Mouse (Mus musculus) heart, postnatal 14 days (tissue): Measurements from ENCODE around the gene Idua. TPM values are rescaled to one million over a fixed set of nuclear protein-coding genes. Genes with fewer than 3 reads are reported as not detected.
A peak's percentile ranks its signal among the peaks of the same experiment; 100 is the strongest.

Experiments used
- DNase-seq, 2 experiments: peaks; one replicate each; pipeline ENCODE4 v3.0.0; 2021 to 2022
- intact Hi-C: fragments of 180-260 bp; cut with DNase I; formaldehyde crosslinking; loops from one replicate; pipeline ENCODE4 v1.15.1; 2025
- total RNA-seq, 2 experiments: library from RNA; stranded (reverse); gene quantifications; 2 replicates each; pipeline ENCODE4 v1.2.3; 2021

Idua gene
- total RNA-seq, 2 experiments from 2014 or later, result 16.7 to 16.9 TPM

DNA sequence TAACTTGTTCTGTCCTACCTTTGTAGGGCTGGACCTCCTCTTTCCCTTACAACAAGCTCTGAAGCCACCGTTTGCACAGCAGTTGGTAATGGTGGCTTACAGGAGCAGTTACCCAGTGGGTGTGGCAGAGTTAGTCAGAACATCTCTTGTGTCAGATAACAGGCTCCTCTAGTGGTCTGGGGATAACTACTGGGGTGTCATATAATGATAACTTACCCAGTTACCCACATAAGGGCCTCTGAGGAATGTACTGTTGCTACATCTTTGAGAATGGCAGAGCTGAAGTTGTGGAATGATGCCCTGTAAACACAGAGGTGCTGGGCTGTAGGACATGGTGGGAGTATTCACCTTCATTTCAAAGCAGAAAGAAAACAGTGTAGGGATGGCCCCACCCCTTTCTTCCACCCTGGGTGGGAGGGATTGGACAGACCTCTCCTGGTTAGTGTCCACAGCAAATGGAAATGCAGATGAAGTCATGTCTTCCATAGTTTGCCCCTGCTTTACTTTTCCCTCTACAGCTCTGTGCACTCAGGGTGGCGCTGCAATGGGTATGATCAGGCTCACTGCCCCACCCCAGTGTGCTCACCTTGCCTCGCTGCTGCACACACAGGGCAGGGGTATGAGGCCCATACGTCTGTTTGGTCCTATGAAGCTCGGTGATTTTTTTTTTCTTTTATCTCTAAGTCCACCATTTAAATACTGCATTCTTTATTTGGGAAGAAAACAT, 16.8 kb downstream of the Idua start:
- intact Hi-C loops, result no loop called here
- no peak for DNase-seq

DNA sequence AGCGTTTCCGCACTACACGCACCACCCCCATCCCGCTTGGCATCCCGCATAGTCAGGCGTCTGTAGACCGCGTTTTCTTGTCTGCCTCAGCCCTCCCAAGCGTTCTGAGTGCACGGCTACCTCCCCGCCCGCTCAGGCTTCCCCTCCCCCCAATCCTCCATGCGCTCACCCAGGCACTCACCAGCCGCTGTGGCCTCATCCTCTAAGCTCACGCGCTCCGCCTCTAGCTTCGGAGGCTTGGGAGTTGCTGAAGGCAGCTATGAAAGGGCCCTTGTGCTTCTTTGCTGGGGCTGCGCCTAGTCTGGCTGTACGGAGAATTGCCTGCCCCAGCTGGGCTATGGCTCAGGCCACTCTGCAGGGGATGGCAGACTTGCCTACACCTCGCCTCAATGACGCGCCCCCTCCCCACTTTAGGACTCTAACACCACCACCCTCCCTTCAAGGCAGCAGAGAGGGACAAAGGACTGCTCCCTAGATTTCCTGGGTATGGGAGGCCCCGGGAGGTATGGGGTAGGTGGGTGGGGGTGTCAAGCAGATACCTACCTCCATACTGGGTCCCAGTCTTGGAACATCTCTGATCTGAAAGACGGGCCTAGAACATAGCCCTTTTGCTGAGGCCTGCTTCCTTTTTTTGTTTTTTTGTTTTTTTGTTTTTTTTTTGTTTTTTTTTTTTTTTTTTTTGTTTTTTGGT, 17.6 kb downstream of the Idua start:
- peak; percentile 40 to 62 for DNase-seq
- intact Hi-C loops, result no loop called here

DNA sequence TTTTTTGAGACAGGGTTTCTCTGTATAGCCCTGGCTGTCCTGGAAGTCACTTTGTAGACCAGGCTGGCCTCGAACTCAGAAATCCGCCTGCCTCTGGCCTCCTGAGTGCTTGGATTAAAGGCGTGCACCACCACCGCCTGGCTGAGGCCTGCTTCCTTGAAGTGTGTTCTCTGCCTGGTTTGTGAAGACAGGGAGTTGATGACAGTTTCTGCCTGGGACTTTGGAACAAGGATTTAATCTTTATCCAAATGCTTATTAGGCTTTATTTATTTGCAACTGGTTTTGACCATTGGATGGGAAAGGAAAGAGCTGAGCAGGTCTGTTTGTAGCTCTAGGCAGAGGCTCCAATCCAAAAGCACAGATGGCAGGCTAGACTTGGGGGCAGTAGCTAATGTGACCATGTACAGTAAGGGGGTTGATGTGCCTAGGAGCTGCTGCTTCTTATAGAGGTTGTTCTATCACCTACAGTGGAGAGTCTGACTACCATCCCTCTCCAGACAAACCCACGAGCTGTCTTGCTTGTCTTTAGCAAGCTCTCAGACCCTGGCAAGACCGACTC, 18.2 kb downstream of the Idua start:
- DNase-seq, result no peak
- intact Hi-C loops, result no loop called here

DNA sequence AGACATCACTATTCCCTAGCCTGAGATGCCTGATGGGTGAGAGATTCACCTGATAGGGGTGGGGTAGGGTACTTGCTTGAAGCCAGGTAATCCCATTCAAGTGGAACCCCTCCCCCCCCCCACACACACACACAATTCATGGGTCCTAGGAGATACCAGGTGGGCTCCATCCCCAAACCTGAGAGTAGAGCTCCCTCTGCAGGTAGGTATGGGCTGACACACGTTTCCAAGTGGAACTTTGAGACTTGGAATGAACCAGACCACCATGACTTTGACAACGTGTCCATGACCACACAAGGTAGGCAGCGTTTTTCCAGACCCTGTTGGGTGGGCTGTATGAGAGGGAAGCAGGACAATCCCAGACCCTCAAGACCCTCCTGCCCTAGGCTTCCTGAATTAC, 19.8 kb downstream of the Idua start:
- intact Hi-C loops, result no loop called here
- no peak for DNase-seq

GRCm38 (mm10) chr5:108680871-108681270, 20.7 kb downstream of the Idua start:
- intact Hi-C loops, result no loop called here
- no peak for DNase-seq

DNA sequence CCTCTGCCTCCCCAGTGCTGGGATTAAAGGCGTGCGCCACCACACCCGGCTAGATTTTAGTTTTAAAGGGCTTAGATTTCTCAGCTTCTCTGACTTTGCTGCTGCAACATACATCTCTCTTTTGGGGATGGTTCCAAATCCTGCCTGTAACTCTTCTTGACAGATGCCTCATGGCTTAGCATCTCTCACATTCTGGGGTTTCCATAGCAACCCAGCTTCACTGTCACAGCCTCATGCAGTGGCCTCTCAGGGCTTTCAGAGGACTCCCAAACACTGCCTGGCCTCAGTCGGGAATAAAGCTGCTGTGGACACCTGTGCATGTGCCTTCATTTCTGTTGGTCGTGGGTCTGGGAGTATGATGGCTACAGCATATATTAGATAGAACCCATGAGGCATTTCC, 29.0 kb downstream of the Idua start:
- intact Hi-C loops, result no loop called here
- no peak for DNase-seq

DNA sequence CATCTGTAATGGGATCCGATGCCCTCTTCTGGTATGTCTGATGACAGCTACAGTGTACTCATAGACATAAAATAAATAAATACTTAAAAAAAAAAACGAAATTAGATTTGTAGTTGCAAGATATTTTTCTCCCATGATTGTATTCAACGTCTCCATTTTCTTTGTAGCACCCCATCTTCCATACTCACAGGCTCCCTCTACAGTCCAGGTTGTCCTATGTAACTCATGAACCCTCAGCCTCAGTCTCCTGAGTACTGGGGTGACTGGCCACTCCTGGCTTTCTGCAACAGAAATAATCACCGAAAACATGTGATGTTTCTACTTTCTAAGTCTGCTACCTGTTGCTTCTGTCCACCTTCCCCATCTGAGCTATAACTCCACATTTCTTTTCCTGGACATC, 31.0 kb downstream of the Idua start:
- intact Hi-C loops, result loop anchor here (2.0 kb wide), 1 partner anchor 18 kb away; no protein-coding TSS in a partner anchor
- DNase-seq, result no peak

DNA sequence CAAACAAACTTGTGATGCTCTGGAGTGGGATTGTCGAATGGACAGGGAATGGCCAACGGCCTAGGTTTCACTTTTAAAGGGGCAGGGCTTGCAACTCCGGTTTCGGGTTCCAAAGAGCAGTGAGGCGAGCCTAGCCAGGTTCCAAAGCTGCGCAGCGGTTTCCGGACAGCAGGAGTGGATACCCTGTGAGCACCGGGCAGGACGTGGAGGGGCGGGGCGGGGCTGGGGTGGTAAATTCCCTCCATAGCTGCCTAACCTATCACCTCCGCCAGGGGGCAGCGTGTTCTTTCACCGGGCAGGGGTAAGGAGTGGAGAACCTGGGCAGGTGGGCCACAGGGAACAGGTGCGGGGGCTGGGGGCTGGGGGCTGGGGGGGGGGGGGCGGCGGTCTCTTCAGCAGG, 32.1 kb downstream of the Idua start, which contains the start of gene Fgfrl1:
TSS of gene Fgfrl1 (plus strand) at position 112 of the 400 bp plus-strand sequence.
- intact Hi-C loops, result loop anchor here (2.0 kb wide), 1 partner anchor 35 kb away; no protein-coding TSS in a partner anchor

GRCm38 (mm10) chr5:108693872-108694288, 33.7 kb downstream of the Idua start:
- intact Hi-C loops, result loop anchor here (2.0 kb wide), 1 partner anchor 33 kb away; no protein-coding TSS in a partner anchor
- DNase-seq, result peak; percentile 89 to 90

More for the DNA sequence above, 32.1 kb downstream of the Idua start, which contains the start of gene Fgfrl1:
- DNase-seq, result peak; percentile 70 to 73

GRCm38 (mm10) chr5:108694352-108695261, 34.5 kb downstream of the Idua start:
- intact Hi-C loops, result no loop called here
- peak; percentile 31 to 37 for DNase-seq

- intact Hi-C loops, result no loop called here
- DNase-seq, result no peak
Measured at GRCm38 (mm10) chr5:108695861-108696260, 35.7 kb downstream of the Idua start.

DNA sequence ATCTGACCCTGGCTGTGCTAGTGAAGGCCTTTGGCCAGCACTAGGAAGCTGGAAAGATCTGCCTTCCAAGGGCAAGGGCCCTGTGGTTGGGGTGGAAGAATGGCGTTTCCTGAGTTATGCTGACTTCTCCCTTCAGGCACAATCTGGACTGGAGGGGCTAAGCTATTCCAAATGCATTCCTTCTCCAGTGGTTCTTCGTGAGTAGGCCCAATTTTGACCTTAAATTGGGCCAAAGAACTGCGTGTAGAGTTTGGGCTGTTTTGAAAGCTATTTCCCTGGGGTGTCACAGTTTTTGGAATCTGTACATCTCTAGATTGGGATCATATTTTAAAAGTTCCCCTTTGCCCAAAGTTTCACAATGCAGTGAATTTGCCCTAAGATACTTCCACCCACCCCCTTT, 36.4 kb downstream of the Idua start:
- intact Hi-C loops, result no loop called here
- no peak for DNase-seq

GRCm38 (mm10) chr5:108697341-108697753, 37.2 kb downstream of the Idua start:
- no peak for DNase-seq
- intact Hi-C loops, result no loop called here

DNA sequence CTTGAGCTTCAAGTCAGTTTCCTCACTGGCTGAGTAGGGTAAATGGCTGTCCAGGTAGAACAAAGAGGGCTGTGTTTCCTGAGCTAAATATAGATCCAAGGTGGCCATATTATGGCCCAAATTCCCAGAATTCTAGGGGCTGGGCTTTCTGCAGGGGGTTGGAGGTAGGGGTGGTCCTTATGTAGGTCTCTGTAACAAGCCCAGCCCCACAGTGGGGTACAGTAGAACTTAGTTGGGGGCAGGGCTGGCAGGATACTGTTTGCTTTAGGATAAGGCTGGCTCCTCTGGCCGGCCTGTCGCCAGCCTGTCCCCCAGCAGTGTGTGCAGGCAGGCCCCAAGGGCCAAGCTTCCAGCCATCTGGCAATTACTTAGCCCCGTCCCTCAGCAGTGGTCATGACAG, 40.2 kb downstream of the Idua start:
- no peak for DNase-seq
- intact Hi-C loops, result no loop called here

DNA sequence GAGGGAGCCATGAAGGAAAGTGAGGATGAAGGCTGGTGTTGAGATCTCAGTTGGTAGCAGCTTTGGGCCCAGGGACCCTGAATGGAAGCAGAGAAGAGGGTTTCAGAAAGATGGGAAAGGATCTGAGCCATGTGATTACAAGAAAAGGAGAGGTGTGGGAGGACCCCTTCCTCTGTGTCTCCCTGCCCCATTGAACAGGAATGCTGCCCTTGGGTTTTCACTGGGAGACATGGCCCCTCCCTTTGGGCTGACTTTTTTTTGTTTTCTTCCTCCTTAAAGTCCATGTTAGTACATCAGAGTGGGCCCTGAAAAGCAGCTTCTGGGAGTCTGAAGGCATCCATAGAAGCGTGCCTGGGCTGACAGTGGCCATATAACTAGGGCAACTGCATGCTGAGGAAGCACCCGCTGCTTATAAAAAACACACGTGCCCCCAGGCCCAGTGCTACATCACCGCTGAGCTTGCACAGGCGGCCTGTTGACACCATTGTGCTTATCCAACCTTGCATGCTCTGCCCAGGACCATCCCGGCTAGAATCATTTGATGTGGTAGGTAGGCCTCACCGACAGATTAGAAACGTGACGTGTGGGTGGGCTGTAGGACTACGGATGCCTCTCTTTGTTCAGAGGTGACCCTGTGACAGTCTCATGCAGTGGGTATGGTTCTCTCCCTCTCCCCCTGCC, 41.4 kb downstream of the Idua start:
- intact Hi-C loops, result no loop called here

GRCm38 (mm10) chr5:108703754-108704626, 43.9 kb downstream of the Idua start:
- intact Hi-C loops, result no loop called here
- DNase-seq, result no peak

More for the DNA sequence above, 41.4 kb downstream of the Idua start:
- DNase-seq, result no peak

- no peak for DNase-seq
- intact Hi-C loops, result no loop called here
Measured at GRCm38 (mm10) chr5:108707758-108708157, 47.6 kb downstream of the Idua start.

DNA sequence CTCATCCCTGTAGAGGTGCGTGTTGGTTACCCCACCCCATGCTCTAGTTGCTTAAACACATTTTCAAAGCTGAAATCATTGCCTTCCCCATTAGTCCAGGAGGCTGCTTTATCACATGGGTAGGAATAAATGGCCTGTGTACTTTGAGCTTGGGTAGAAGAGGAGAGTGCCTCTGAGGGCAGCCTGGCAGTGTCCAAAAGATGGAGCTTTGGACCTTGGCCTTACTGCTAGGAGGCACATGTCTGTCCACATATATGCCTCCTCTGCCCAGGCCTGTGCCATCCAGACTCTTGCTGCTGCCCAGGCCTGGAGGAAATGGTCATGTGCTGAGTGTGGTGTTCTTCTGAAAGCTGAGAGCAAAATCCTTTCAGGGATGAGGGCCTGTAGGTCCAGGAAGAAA, 48.3 kb downstream of the Idua start:
- intact Hi-C loops, result no loop called here
- no peak for DNase-seq
